Mouse (Mus musculus) E14TG2a.4 (cell line): Measurements from ENCODE around the gene Hoxd1.

Source experiments
- CTCF ChIP-seq: conservative IDR thresholded peaks from 2 replicates; pipeline ENCODE4 v1.5.1; 2014; ENCODE audit warnings: low read length
- NANOG ChIP-seq: IDR thresholded peaks from 2 replicates; pipeline ENCODE4 v1.6.1; 2014; ENCODE audit warnings: borderline replicate concordance, low read length, mixed read lengths

DNA sequence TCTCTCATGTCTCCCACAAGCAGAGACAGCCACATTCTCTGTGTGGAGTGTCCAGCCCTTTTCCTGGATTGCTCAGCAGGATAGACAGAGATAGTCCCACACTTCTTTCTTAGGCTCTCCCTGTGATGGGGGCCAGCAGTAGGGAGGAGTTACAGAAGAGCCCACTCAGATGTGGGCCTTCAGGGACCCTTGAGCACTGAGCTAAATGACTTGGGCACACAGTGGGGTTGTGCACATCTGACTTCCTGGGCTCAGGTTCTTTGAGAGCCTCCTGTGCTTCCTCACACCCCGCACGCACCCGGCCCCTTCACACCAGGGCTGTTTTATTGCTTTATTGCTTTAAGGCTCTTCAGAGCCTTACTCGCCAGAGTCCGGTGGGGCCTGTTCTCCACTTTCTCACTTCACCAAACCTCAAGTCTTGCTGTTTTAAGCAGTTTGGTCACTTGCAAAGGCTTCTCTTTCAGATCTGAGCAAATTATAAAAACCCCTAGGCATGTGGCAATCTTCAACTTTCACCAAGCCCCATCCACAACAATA lies 41.8 kb upstream of the Hoxd1 start:
- TF ChIP-seq CTCF (no peak), NANOG (no peak)
